Mouse (Mus musculus): Measurements from ENCODE around the gene Pde2a. TPM values are rescaled to one million over a fixed set of nuclear protein-coding genes. Genes with fewer than 3 reads are reported as not detected.

Gene Pde2a
- total RNA-seq (2017), result 56.0 and 68.1 TPM in 2 replicates

DNA sequence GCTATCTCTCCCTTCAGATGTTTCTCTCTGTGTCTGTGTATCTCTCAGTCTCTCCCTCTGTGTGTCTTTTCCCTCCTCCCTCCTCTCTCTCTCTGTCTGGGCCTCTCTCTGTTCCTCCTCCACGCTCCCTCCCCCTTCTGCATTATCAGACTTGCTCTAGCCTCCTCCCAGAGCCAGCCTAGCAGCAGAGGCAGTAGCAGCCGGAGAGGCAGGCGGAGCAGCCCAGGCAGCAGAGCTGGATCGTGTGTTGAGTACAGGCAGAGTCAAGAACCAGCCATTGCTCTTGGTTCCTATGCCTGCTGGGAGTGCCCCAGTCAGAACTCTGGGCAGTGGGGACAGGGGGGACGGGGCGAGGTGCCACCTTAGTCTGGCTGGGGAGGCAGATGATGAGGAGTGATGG is at the start of gene Pde2a:
Gene Pde2a (plus strand): TSS at position 163 of the 400 bp plus-strand sequence.
- no peak for ATAC-seq (ENCODE audit: extremely low read depth, insufficient number of reproducible peaks, low FRiP score, poor library complexity, severe bottlenecking)

DNA sequence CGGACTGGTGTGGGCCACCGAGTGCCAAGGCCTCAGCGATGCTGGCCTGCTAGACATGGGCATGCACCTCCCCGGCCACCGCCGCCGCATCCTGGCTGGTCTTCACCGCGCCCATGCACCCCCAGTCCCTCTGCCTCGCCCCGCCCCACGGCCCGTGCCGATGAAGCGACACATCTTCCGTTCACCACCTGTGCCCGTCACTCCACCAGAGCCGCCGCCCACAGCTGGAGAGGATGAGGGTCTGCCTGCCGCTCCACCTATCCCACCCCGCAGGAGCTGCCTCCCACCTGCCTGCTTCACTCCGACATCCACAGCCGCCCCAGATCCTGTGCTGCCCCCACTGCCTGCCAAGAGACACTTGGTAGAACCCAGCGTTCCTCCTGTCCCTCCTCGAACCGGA is 48.4 kb upstream of the Pde2a start:
- no peak for ATAC-seq (ENCODE audit: extremely low read depth, insufficient number of reproducible peaks, low FRiP score, poor library complexity, severe bottlenecking)

DNA sequence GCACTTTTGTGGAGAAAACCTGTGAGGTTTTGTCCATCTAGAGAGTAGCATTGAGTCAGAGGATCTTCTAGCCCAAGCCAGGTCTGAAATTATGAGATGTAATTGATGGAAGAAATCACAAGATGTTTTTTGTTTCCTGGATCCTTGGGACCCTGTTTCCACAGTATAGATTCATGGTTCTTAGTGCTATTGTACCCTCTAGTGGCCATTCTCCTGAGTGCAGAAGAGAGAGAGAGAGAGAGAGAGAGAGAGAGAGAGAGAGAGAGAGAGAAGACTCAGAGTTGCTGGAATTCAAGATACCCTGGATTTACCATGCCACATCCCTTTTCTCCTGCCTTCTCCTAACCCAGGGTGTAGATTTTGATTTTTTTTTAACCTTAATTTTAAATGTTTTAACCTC is 47.3 kb upstream of the Pde2a start:
- no peak for ATAC-seq (ENCODE audit: extremely low read depth, insufficient number of reproducible peaks, low FRiP score, poor library complexity, severe bottlenecking)

DNA sequence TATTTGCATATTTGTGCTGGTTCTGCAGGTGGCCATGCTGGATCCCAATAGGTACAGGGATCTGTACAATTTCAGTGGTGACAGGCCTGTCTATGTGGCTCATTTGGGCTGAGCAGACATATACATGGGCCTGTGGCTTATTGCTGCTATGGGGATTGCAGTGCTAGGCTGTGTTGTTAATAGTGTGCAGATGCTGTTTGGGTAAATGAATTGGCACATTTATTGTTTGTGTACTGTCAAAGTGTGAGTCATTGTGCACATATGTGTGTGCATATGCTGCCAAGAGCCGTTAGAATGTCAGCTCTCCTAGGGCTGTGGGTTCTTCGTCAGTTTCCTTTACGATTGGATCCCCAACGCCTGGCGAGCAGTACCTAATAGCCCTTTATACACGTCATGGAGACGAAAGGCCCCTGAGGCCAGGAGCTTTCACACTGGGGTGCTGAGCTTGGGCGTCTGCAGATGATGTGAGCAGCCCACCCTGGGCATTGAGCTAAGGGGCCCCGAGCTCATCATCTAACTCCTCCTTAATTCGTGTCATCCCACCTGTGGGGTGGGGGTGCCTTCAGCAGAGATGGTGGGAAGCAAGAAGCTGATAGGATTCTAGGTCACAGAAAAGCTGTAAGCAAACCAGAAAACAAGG is 44.7 kb upstream of the Pde2a start:
- ATAC-seq (ENCODE audit: extremely low read depth, insufficient number of reproducible peaks, low FRiP score, poor library complexity, severe bottlenecking), result no peak

DNA sequence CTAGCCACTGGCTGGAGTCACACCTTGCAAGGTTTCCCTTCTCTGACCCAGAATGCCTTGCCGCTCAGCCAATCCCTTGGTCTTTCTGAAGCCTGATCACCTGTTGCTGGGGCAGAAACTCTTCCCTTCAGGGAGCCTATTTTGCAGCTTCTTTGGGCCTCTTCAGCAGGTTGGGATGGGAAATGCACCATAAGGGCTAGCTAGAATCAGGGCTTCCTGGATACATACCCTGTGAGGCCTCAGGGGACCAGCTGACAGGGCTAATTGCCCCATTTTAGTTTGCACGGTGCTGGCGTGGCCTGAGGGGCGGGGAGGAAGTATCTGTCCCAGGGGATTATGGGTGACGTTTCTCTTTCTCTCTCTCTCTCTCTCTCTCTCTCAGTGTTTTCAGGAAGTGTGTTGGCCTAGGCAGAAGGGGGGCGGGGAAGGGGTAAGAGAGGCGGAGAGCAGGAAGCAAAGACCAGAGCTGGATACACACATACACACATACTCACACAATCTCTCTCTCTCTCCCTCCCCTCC is 43.7 kb upstream of the Pde2a start:
- peak; percentile 69 for ATAC-seq (ENCODE audit: extremely low read depth, insufficient number of reproducible peaks, low FRiP score, poor library complexity, severe bottlenecking)

DNA sequence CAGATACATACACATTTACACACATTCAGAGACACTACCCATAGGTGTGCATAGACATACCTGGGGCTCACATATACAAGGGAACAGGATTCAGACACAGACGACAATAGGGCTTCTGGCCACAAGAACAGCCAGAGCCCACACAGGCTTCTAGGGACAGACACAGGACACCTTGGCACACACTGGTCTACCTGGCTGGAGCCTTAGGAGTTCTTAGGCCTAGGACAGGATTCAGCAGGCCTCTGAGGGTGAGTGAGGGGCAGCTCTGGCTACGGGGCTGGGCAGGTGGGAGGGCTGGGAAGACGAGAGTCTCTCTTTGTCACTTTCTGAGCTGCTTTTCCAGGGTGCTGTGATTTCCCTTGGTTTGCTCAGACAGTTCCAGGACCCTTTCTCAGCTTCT is 43.2 kb upstream of the Pde2a start:
- ATAC-seq (ENCODE audit: extremely low read depth, insufficient number of reproducible peaks, low FRiP score, poor library complexity, severe bottlenecking), result no peak

DNA sequence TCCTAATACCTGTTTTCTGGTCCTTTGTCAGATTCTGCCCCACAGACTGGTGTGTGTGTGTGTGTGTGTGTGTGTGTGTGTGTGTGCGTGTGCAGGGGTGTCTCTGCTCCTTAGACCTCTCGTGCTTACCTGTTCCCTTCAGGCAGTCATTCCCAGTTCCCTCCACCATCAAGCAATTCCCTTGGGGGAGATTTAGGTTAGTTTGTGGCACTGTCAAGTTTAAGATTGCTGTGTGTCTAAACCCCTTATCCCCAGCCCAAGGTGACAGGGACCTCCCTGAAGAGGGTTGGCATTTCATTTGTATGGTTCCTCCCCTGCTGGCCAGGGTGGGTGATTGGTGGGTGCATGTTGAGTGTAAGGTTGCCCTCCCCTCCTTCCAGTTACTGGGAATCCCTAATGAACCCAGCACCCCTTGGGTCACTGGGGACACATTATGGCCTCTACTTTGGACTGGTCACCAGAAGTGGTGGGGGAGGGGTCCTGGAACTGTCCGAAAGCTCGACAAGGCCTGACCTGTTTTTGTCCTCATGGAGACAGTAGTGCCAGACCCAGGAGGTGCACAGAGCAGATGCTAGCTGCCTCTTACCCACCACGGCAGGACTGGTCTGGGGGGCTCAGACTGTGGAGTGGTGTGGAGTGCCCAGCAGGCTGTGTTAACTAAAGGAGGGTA is 42.6 kb upstream of the Pde2a start:
- no peak for ATAC-seq (ENCODE audit: extremely low read depth, insufficient number of reproducible peaks, low FRiP score, poor library complexity, severe bottlenecking)

DNA sequence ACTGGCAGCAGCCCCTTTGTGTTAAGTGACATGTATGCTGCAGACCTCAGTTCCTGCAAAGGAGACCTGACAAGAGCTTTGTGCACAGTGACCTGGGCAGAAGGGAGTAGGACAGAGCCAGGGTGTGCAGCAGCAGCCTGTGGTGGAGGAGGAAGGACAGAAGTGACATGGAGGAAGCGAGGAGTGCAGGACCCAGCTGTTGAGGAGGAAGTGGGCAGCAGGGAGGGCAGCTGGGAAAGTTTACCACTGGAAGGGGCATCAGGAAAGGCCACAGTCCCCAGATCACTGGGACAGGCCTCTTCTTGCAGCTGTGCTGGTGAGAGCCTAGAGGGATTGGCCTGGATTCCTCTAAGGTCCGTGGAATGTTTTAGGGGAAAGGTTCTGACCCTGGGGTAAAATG is 41.8 kb upstream of the Pde2a start:
- ATAC-seq (ENCODE audit: extremely low read depth, insufficient number of reproducible peaks, low FRiP score, poor library complexity, severe bottlenecking), result no peak

DNA sequence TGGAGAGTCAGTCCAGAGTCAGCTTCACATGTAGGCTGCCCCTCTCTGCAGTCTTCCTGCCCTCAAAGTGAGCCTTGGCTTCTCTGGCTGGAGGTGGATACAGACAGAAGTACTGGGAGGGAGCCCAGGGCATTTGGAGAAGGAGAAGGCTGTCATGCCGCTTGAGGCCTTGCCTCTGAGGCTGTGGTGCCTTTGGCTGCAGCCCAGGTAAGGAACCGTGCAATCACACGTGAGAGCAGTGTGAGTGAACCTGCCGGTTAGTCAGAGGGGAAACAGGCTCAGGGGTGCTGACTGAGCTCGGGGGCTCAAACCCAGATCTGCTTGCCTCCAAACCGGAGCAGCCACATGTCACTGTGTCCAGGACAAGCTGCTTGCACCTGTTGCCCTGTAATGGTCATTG is 40.0 kb upstream of the Pde2a start:
- ATAC-seq (ENCODE audit: extremely low read depth, insufficient number of reproducible peaks, low FRiP score, poor library complexity, severe bottlenecking), result no peak

DNA sequence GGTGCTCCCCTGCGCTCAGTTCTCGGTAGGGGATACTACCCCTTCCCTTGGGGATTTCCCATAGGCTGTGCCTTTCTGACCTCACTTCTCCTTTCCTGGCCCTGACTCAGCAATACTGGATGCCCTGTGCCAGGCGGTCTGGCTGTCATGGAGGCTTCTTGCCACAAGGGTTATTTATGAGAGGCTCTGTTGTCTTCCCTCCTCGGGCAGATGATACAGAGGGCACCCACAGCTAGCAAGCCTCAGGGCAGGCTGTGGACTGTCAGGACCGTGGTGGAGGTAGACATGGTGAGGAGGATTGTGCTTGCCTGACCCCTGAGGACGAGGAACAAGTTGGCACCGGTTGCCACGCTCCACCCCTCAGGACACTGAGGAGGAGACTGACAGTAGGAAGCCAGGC is 39.1 kb upstream of the Pde2a start:
- peak; percentile 71 for ATAC-seq (ENCODE audit: extremely low read depth, insufficient number of reproducible peaks, low FRiP score, poor library complexity, severe bottlenecking)

DNA sequence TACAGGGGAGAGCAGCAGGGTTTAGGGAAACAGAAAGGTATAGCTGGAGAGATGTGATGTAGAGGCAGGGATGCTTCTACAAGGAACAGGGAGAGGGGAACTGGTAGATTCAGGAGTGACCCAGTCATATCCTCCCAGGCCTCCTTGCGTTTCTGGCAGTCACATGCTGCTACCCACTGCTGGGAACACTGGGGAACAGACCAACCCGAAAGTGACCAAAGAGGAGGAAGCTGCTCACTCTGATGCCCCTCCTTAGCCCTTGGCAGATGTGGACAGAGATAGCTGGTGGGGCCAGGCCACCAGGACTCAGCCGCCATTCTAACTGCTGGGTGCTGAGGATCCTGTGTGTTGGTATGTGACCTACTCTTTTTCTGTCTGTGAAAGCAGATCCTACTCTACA is 37.7 kb upstream of the Pde2a start:
- no peak for ATAC-seq (ENCODE audit: extremely low read depth, insufficient number of reproducible peaks, low FRiP score, poor library complexity, severe bottlenecking)

DNA sequence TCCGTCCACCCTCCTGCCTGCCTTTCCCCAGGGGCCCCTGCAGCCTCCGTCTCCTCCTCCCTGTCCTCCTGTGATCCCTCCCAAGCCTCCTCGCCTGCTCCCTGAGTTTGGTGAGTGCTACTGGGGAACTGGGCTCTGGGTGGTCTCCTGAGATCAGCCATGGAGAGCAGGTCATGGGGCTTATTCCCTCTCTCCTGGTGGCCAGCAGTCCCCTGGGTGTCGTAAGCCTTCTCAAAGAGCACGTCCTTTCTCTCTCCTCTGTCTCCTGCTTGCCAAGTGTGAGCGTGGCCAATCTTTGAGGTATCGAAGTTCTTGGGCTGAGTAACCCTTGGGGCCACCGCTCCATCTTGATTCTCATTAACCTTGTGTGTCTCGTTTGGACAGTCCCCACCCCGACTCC is 36.6 kb upstream of the Pde2a start:
- ATAC-seq (ENCODE audit: extremely low read depth, insufficient number of reproducible peaks, low FRiP score, poor library complexity, severe bottlenecking), result no peak

DNA sequence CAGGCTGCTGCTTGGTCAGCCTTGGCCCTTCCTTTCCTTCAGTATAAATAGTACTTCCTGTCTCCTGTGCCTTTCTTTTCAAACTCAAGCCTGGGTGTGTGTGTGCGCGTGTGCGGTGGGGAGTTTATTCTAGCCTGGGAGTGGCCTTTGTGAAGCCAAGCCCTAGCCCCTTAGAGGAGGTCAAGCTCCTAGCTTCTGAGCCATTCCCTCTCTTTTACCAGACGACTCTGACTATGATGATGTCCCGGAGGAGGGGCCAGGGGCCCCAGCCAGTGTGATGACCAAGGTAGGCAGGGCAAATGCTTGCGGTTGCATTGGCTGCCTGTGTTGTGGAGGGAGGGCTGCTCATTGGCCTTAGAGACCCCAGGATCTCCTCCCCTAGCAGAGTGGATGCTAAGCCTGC is 36.2 kb upstream of the Pde2a start:
- ATAC-seq (ENCODE audit: extremely low read depth, insufficient number of reproducible peaks, low FRiP score, poor library complexity, severe bottlenecking), result no peak

DNA sequence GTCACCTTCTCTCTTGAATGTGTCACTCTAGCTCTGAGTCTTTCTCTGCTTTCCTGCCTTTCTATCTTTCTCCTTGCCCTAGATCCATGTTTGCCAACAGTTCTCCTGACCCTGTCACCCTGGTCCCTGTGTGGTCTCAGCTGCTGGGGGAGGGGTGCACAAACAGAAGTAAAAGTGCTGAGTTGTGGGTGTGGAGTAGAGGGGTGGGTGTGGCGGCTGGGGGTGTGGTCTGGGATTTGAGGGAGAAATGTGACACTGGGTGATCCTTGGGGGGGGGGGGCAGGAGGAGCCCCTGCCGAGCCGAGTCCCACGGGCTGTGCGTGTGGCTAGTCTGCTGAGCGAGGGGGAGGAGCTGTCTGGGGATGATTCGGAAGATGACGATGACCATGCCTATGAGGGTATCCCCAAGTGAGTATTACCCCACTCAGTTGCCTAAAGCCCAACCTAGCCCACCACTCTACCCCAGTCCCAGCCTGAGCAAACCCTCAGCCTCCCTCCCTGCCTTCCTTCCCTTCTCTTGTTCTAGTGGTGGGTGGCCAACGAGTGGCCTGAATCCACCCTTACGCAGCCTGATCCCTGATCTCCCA is 35.5 kb upstream of the Pde2a start:
- no peak for ATAC-seq (ENCODE audit: extremely low read depth, insufficient number of reproducible peaks, low FRiP score, poor library complexity, severe bottlenecking)

DNA sequence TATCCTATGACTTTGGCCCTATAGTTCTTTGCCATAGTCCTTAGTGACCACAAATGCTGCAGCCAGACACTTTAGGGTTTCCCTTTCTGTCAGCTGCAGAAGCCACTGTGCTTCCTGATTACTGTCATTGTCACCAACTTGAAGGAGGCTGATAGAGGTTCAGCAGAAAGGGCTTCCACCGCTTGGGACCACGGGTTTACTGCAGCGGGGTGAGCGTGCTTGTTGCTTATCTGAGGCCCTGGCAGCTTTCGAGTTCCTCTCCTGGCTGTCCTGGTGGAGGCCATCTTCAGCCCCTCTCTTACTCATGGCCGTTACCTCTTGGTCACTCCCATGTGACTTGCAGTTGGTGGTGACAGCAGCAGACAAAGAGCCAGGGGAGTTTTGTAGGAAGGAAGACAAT is 32.2 kb upstream of the Pde2a start:
- ATAC-seq (ENCODE audit: extremely low read depth, insufficient number of reproducible peaks, low FRiP score, poor library complexity, severe bottlenecking), result no peak

DNA sequence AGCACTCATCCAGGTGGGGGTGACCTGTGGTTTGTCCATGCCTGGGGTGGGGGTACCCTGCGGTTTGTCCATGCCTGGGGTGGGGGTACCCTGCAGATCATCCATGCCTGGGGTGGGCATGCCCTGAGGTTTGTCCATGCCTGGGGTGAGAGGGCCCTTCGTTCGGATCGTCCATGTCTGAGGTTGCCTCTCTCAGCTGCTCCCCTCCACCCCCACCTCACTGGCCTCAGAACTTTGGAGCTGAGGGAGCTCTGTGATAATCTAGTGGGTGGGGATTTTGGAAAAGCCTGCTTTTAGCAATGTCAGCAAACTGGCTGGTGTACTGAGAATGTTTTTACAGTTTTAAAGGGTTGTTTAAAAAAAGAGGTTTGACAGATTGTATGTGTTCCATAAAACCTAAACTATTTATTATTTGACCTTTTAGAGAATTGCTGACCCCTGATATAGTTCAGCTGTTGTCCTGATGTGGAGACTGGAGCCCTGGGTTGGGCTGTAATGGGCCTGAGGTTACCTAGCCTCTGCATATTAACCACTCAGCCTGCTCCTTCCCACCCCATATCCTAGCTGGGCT is 29.5 kb upstream of the Pde2a start:
- no peak for ATAC-seq (ENCODE audit: extremely low read depth, insufficient number of reproducible peaks, low FRiP score, poor library complexity, severe bottlenecking)

DNA sequence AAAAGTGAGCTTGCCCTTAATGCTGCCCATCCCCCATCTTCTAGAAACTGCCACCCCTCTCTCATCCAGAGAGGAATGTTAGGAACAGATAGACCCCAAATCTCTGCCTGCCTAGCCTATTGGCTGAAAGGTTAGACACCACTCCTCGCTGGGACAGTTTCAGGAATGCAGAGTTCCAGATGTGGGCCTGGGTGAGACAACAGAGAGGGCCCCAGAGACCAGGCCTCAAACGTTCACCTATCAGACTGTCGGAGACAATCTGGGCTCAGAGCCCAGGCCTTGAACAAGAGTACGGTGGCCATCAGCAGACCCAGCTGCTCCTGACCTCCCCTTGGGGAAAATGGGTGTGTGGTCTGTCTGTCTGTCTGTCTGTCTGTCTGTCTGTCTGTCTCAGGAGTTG is 28.5 kb upstream of the Pde2a start:
- ATAC-seq (ENCODE audit: extremely low read depth, insufficient number of reproducible peaks, low FRiP score, poor library complexity, severe bottlenecking), result no peak

DNA sequence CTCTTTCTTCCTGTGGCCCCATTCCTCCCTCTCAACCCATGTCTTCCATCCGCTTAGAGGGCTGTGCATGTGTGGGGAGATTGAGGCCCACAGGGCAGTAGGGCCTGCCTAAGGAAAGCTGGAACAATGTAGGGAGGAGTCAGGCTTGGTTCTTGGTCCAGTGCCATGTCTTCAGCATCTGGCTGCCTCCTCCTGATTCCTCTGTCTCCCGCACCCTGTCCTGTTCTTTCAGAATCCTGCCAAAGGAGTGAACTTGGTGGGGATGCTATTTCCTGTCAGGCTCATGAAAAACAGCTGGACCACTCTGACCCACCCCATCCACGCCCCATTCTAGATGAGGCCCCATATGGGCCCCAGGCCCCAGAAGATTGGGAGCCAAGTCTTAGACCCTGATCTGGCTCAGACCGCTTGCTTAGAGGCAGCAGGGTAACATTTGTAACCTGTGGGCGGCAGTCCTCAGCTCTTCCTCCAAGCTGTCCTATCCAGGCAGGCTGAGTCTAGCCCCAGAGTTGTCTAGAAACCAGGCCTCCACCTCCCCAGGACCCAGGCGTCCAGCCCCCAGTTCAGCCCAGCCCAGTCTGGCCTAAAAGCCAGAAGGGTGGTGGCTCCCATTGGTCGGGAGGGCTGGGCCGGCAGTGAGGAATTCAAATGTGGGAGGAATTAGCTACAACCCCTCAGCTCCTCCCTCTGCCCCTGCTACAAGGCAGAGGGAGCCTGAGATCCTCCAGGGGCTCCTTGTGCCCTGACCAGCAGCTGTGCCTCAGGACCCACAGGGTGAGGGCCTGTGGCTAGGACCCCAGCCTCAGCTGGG is 27.6 kb upstream of the Pde2a start:
- ATAC-seq (ENCODE audit: extremely low read depth, insufficient number of reproducible peaks, low FRiP score, poor library complexity, severe bottlenecking), result no peak

DNA sequence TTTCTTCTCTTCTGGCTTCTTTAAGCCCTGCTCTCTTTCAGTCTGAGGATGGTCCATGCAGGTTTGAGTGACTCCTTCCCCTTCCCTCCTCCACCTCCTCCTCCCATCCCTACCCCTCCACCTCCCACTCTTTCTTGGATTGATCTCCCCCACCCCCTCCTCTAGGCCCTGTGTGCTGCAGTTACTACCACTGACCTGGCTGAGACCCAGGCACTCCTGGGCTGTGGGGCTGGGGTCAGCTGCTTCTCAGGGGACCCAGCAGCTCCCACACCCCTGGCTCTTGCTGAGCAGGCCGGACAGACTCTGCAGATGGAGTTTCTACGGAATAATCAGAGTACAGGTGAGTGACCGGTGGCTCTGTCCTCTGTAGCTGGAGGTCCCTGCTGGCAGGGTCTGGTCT is 26.9 kb upstream of the Pde2a start:
- ATAC-seq (ENCODE audit: extremely low read depth, insufficient number of reproducible peaks, low FRiP score, poor library complexity, severe bottlenecking), result no peak

All from neutrophil, adult 5-6 weeks (primary cell).